Mouse (Mus musculus) heart, postnatal 0 days (tissue): Measurements from ENCODE around the gene Rgs7.

Experiments
- CTCF ChIP-seq: IDR thresholded peaks from 2 replicates; pipeline ENCODE4 v1.5.1; 2016; ENCODE audit warnings: antibody characterized with exemption, control low read depth, low read depth
- EP300 ChIP-seq: IDR thresholded peaks from 2 replicates; pipeline ENCODE4 v1.6.1; 2016; ENCODE audit warnings: antibody characterized with exemption, low read depth

GRCm38 (mm10) chr1:175420883-175421282 is 71.4 kb downstream of the Rgs7 start:
- TF ChIP-seq CTCF (no peak), EP300 (no peak)
